Mouse (Mus musculus): ENCODE results near the gene Fcrlb. TPM values are rescaled to one million over a fixed set of nuclear protein-coding genes. Genes with fewer than 3 reads are reported as not detected.

The Fcrlb gene
- polyA plus RNA-seq, 1 experiment from 2014 or later: 0.29 TPM

GRCm38 (mm10) chr1:170939255-170939654, 26.5 kb upstream of the Fcrlb start:
- no peaks in the 10 kb centered on the region for H3K36me3 ChIP-seq (ENCODE audit: control insufficient read depth, insufficient read depth, low read length)
- no peak for DNase-seq (ENCODE audit: low spot score)
- no peaks in the 10 kb centered on the region for H3K4me1 ChIP-seq (ENCODE audit: control insufficient read depth, insufficient read depth, low read length)
- H3K27me3 ChIP-seq (ENCODE audit: control insufficient read depth, insufficient read depth, low read length): no peaks in the 10 kb centered on the region
- H3K9ac ChIP-seq (ENCODE audit: low read length): no peak overlapping the region
- no peak overlapping the region for H3K4me2 ChIP-seq (ENCODE audit: low read depth)
- WGBS: 91% methylated on average over 12 of the region's 12 CpGs
- ATAC-seq (ENCODE audit: insufficient read depth, low FRiP score, low TSS enrichment): no peak
- H3K4me3 ChIP-seq (ENCODE audit: low read depth, low read length): no peak overlapping the region
- no peak overlapping the region for H3K27ac ChIP-seq (ENCODE audit: low read depth, low read length)
- no peaks in the 10 kb centered on the region for H3K9me3 ChIP-seq (ENCODE audit: control insufficient read depth, low read length)

- Histone ChIP-seq H3K4me3 (ENCODE audit: low read depth, low read length) (no peak overlapping the region), H3K27me3 (ENCODE audit: control insufficient read depth, insufficient read depth, low read length) (no peaks in the 10 kb centered on the region), H3K36me3 (ENCODE audit: control insufficient read depth, insufficient read depth, low read length) (no peaks in the 10 kb centered on the region), H3K4me1 (ENCODE audit: control insufficient read depth, insufficient read depth, low read length) (no peaks in the 10 kb centered on the region), H3K9ac (ENCODE audit: low read length) (no peak overlapping the region), H3K27ac (ENCODE audit: low read depth, low read length) (no peak overlapping the region), H3K4me2 (ENCODE audit: low read depth) (no peak overlapping the region), H3K9me3 (ENCODE audit: control insufficient read depth, low read length) (no peaks in the 10 kb centered on the region)
- 62% methylated on average over 2 of the region's 2 CpGs for WGBS
- DNase-seq (ENCODE audit: low spot score) (no peak), ATAC-seq (ENCODE audit: insufficient read depth, low FRiP score, low TSS enrichment) (no peak)
Measured at GRCm38 (mm10) chr1:170934383-170934782, 21.6 kb upstream of the Fcrlb start.

GRCm38 (mm10) chr1:170933940-170934339, 21.2 kb upstream of the Fcrlb start:
- WGBS: 86% methylated on average over 1 of the region's 1 CpGs

GRCm38 (mm10) chr1:170933386-170933920, 20.7 kb upstream of the Fcrlb start:
- Histone ChIP-seq H3K9ac (ENCODE audit: low read length) (no peak overlapping the region), H3K27me3 (ENCODE audit: control insufficient read depth, insufficient read depth, low read length) (no peaks in the 10 kb centered on the region), H3K4me1 (ENCODE audit: control insufficient read depth, insufficient read depth, low read length) (no peaks in the 10 kb centered on the region), H3K4me2 (ENCODE audit: low read depth) (no peak overlapping the region), H3K36me3 (ENCODE audit: control insufficient read depth, insufficient read depth, low read length) (no peaks in the 10 kb centered on the region), H3K27ac (ENCODE audit: low read depth, low read length) (no peak overlapping the region), H3K4me3 (ENCODE audit: low read depth, low read length) (no peak overlapping the region), H3K9me3 (ENCODE audit: control insufficient read depth, low read length) (no peaks in the 10 kb centered on the region)
- WGBS: 72% methylated on average over 6 of the region's 6 CpGs
- DNase-seq (ENCODE audit: low spot score) (no peak), ATAC-seq (ENCODE audit: insufficient read depth, low FRiP score, low TSS enrichment) (no peak)

More at GRCm38 (mm10) chr1:170933940-170934339, 21.2 kb upstream of the Fcrlb start:
- Histone ChIP-seq H3K4me1 (ENCODE audit: control insufficient read depth, insufficient read depth, low read length) (no peaks in the 10 kb centered on the region), H3K36me3 (ENCODE audit: control insufficient read depth, insufficient read depth, low read length) (no peaks in the 10 kb centered on the region), H3K27me3 (ENCODE audit: control insufficient read depth, insufficient read depth, low read length) (no peaks in the 10 kb centered on the region), H3K9me3 (ENCODE audit: control insufficient read depth, low read length) (no peaks in the 10 kb centered on the region), H3K4me2 (ENCODE audit: low read depth) (no peak overlapping the region), H3K27ac (ENCODE audit: low read depth, low read length) (no peak overlapping the region), H3K4me3 (ENCODE audit: low read depth, low read length) (no peak overlapping the region), H3K9ac (ENCODE audit: low read length) (no peak overlapping the region)
- no peak for DNase-seq (ENCODE audit: low spot score)
- no peak for ATAC-seq (ENCODE audit: insufficient read depth, low FRiP score, low TSS enrichment)

GRCm38 (mm10) chr1:170932043-170932442, 19.3 kb upstream of the Fcrlb start:
- ATAC-seq (ENCODE audit: insufficient read depth, low FRiP score, low TSS enrichment) (no peak), DNase-seq (ENCODE audit: low spot score) (no peak)
- Histone ChIP-seq H3K36me3 (ENCODE audit: control insufficient read depth, insufficient read depth, low read length) (no peaks in the 10 kb centered on the region), H3K27ac (ENCODE audit: low read depth, low read length) (no peak overlapping the region), H3K27me3 (ENCODE audit: control insufficient read depth, insufficient read depth, low read length) (no peaks in the 10 kb centered on the region), H3K4me3 (ENCODE audit: low read depth, low read length) (no peak overlapping the region), H3K9ac (ENCODE audit: low read length) (no peak overlapping the region), H3K4me1 (ENCODE audit: control insufficient read depth, insufficient read depth, low read length) (no peaks in the 10 kb centered on the region), H3K4me2 (ENCODE audit: low read depth) (no peak overlapping the region), H3K9me3 (ENCODE audit: control insufficient read depth, low read length) (no peaks in the 10 kb centered on the region)
- 87% methylated on average over 3 of the region's 3 CpGs for WGBS

- DNase-seq (ENCODE audit: low spot score): no peak
- Histone ChIP-seq H3K9ac (ENCODE audit: low read length) (no peak overlapping the region), H3K4me1 (ENCODE audit: control insufficient read depth, insufficient read depth, low read length) (no peaks in the 10 kb centered on the region), H3K4me2 (ENCODE audit: low read depth) (no peak overlapping the region), H3K4me3 (ENCODE audit: low read depth, low read length) (no peak overlapping the region), H3K36me3 (ENCODE audit: control insufficient read depth, insufficient read depth, low read length) (no peaks in the 10 kb centered on the region), H3K27me3 (ENCODE audit: control insufficient read depth, insufficient read depth, low read length) (no peaks in the 10 kb centered on the region), H3K9me3 (ENCODE audit: control insufficient read depth, low read length) (no peaks in the 10 kb centered on the region), H3K27ac (ENCODE audit: low read depth, low read length) (no peak overlapping the region)
- 91% methylated on average over 4 of the region's 4 CpGs for WGBS
- ATAC-seq (ENCODE audit: insufficient read depth, low FRiP score, low TSS enrichment): no peak
Measured at GRCm38 (mm10) chr1:170929245-170929644, 16.5 kb upstream of the Fcrlb start.

GRCm38 (mm10) chr1:170928467-170928866, 15.7 kb upstream of the Fcrlb start:
- H3K9ac ChIP-seq (ENCODE audit: low read length): no peak overlapping the region
- no peaks in the 10 kb centered on the region for H3K9me3 ChIP-seq (ENCODE audit: control insufficient read depth, low read length)
- no peaks in the 10 kb centered on the region for H3K27me3 ChIP-seq (ENCODE audit: control insufficient read depth, insufficient read depth, low read length)
- H3K36me3 ChIP-seq (ENCODE audit: control insufficient read depth, insufficient read depth, low read length): no peaks in the 10 kb centered on the region
- H3K4me1 ChIP-seq (ENCODE audit: control insufficient read depth, insufficient read depth, low read length): no peaks in the 10 kb centered on the region
- H3K4me3 ChIP-seq (ENCODE audit: low read depth, low read length): no peak overlapping the region
- no peak for DNase-seq (ENCODE audit: low spot score)
- no peak overlapping the region for H3K27ac ChIP-seq (ENCODE audit: low read depth, low read length)
- no peak for ATAC-seq (ENCODE audit: insufficient read depth, low FRiP score, low TSS enrichment)
- 76% methylated on average over 2 of the region's 2 CpGs for WGBS
- no peak overlapping the region for H3K4me2 ChIP-seq (ENCODE audit: low read depth)

GRCm38 (mm10) chr1:170927378-170927777, 14.6 kb upstream of the Fcrlb start, which contains the start of gene Fcrla:
Gene Fcrla, minus strand, starts transcription at chr1:170927583.
- Histone ChIP-seq H3K36me3 (ENCODE audit: control insufficient read depth, insufficient read depth, low read length) (no peaks in the 10 kb centered on the region), H3K9me3 (ENCODE audit: control insufficient read depth, low read length) (no peaks in the 10 kb centered on the region), H3K27ac (ENCODE audit: low read depth, low read length) (no peak within 1 kb of the TSS), H3K4me1 (ENCODE audit: control insufficient read depth, insufficient read depth, low read length) (no peaks in the 10 kb centered on the region), H3K4me3 (ENCODE audit: low read depth, low read length) (no peak within 1 kb of the TSS), H3K4me2 (ENCODE audit: low read depth) (no peak within 1 kb of the TSS), H3K27me3 (ENCODE audit: control insufficient read depth, insufficient read depth, low read length) (no peaks in the 10 kb centered on the region), H3K9ac (ENCODE audit: low read length) (no peak within 1 kb of the TSS)
- 71% methylated on average over 3 of the region's 3 CpGs for WGBS
- ATAC-seq (ENCODE audit: insufficient read depth, low FRiP score, low TSS enrichment) (no peak), DNase-seq (ENCODE audit: low spot score) (no peak)

- ATAC-seq (ENCODE audit: insufficient read depth, low FRiP score, low TSS enrichment) (no peak), DNase-seq (ENCODE audit: low spot score) (no peak)
- WGBS: 68% methylated on average over 6 of the region's 6 CpGs
- Histone ChIP-seq H3K27ac (ENCODE audit: low read depth, low read length) (no peak overlapping the region), H3K9ac (ENCODE audit: low read length) (no peak overlapping the region), H3K4me1 (ENCODE audit: control insufficient read depth, insufficient read depth, low read length) (no peaks in the 10 kb centered on the region), H3K27me3 (ENCODE audit: control insufficient read depth, insufficient read depth, low read length) (no peaks in the 10 kb centered on the region), H3K36me3 (ENCODE audit: control insufficient read depth, insufficient read depth, low read length) (no peaks in the 10 kb centered on the region), H3K4me2 (ENCODE audit: low read depth) (no peak overlapping the region), H3K4me3 (ENCODE audit: low read depth, low read length) (no peak overlapping the region), H3K9me3 (ENCODE audit: control insufficient read depth, low read length) (no peaks in the 10 kb centered on the region)
Measured at GRCm38 (mm10) chr1:170926941-170927340, 14.2 kb upstream of the Fcrlb start.
